Mouse (Mus musculus) Patski (cell line): ENCODE measurements at regions not wholly inside any gene's neighbourhood (a gene's known extent, or its start where the extent isn't known, plus 50 kb on each side); places are given as distances from the start of the nearest gene placed in this dataset.

Experiments used
- ATAC-seq: fragments of 100-300 bp; one replicate; pipeline ENCODE4 v1.8.0; 2021
- CTCF ChIA-PET: fragments of 350-600 bp; sonication (Branson Sonifier 250); formaldehyde crosslinking; loops from one replicate; lab custom pipeline; 2022; ENCODE audit warnings: inconsistent platforms; lab: Charles Lee
- POLR2A ChIA-PET: fragments of 350-600 bp; sonication (Branson Sonifier 250); formaldehyde crosslinking; loops from one replicate; lab custom pipeline; 2022; ENCODE audit warnings: antibody characterized with exemption, inconsistent platforms; lab: Charles Lee
- DNase-seq: peaks from one replicate; pipeline ENCODE4 v3.0.0-alpha.2; 2011; ENCODE audit warnings: low read depth, low spot score
- H3K27me3 ChIP-seq: fragments of 371-371 bp; one replicate; pipeline ENCODE4 v1.5.1; 2021
- CTCF ChIP-seq: fragments of 100-300 bp; IDR thresholded peaks from one replicate; pipeline ENCODE4 v1.5.1; 2021
- in situ Hi-C: fragments of 300-500 bp; cut with MboI; formaldehyde crosslinking; loops from 3 replicates; pipeline ENCODE4 v1.11.1; 2018; ENCODE audit warnings: low pct_unique_long_range_greater_than_20kb, mixed read lengths

- in situ Hi-C loops = no loop called here
- CTCF ChIA-PET = no interaction called here
- no peak for ATAC-seq
Observed at GRCm38 (mm10) chr8:102223097-102223496, 562.3 kb downstream of the Cdh11 start.

GRCm38 (mm10) chr8:102205633-102206032, 579.8 kb downstream of the Cdh11 start:
- ChIA-PET CTCF (no interaction called here), POLR2A (no interaction called here)
- no peak for TF ChIP-seq CTCF
- DNase-seq = no peak
- in situ Hi-C loops = no loop called here
- H3K27me3 ChIP-seq = no peaks in the 10 kb centered on the region
- ATAC-seq = no peak

More at GRCm38 (mm10) chr8:102223097-102223496, 562.3 kb downstream of the Cdh11 start:
- TF ChIP-seq CTCF = no peak
- no peak for DNase-seq
- H3K27me3 ChIP-seq = no peaks in the 10 kb centered on the region
- POLR2A ChIA-PET = no interaction called here

- H3K27me3 ChIP-seq = no peaks in the 10 kb centered on the region
- TF ChIP-seq CTCF = no peak
- ChIA-PET CTCF (no interaction called here), POLR2A (interaction anchor here (0.7 kb wide), 1 partner anchor 19 kb away, joined by 3 read pairs; no protein-coding TSS in a partner anchor)
- DNase-seq (no peak), ATAC-seq (no peak)
- in situ Hi-C loops = no loop called here
Observed at GRCm38 (mm10) chr8:102159541-102160197, 625.8 kb downstream of the Cdh11 start.

GRCm38 (mm10) chr8:102118657-102119056, 666.8 kb downstream of the Cdh11 start:
- POLR2A ChIA-PET = no interaction called here

GRCm38 (mm10) chr8:102116846-102117403, 668.5 kb downstream of the Cdh11 start:
- DNase-seq (no peak), ATAC-seq (no peak)
- H3K27me3 ChIP-seq = no peaks in the 10 kb centered on the region
- in situ Hi-C loops = no loop called here
- POLR2A ChIA-PET = no interaction called here
- TF ChIP-seq CTCF = no peak
- CTCF ChIA-PET = no interaction called here

More at GRCm38 (mm10) chr8:102118657-102119056, 666.8 kb downstream of the Cdh11 start:
- DNase-seq (no peak), ATAC-seq (no peak)
- TF ChIP-seq CTCF = no peak
- no peaks in the 10 kb centered on the region for H3K27me3 ChIP-seq
- CTCF ChIA-PET = no interaction called here
- in situ Hi-C loops = no loop called here

GRCm38 (mm10) chr8:102103773-102104172, 681.7 kb downstream of the Cdh11 start:
- ChIA-PET POLR2A (no interaction called here), CTCF (no interaction called here)
- ATAC-seq (no peak), DNase-seq (no peak)
- no peaks in the 10 kb centered on the region for H3K27me3 ChIP-seq
- in situ Hi-C loops = no loop called here
- no peak for TF ChIP-seq CTCF

GRCm38 (mm10) chr8:102096726-102097125, 688.7 kb downstream of the Cdh11 start:
- in situ Hi-C loops = no loop called here
- no peaks in the 10 kb centered on the region for H3K27me3 ChIP-seq
- ATAC-seq (no peak), DNase-seq (no peak)
- no peak for TF ChIP-seq CTCF
- ChIA-PET POLR2A (no interaction called here), CTCF (no interaction called here)

- TF ChIP-seq CTCF = no peak
- ChIA-PET POLR2A (no interaction called here), CTCF (no interaction called here)
- no peak for DNase-seq
- in situ Hi-C loops = no loop called here
- ATAC-seq = no peak
- no peaks in the 10 kb centered on the region for H3K27me3 ChIP-seq
Observed at GRCm38 (mm10) chr8:102085927-102086326, 699.5 kb downstream of the Cdh11 start.

GRCm38 (mm10) chr8:102075611-102076010, 709.8 kb downstream of the Cdh11 start:
- in situ Hi-C loops = no loop called here
- DNase-seq (no peak), ATAC-seq (no peak)
- POLR2A ChIA-PET = no interaction called here
- no peak for TF ChIP-seq CTCF
- CTCF ChIA-PET = no interaction called here
- H3K27me3 ChIP-seq = no peaks in the 10 kb centered on the region

- DNase-seq = no peak
- CTCF ChIA-PET = no interaction called here
- TF ChIP-seq CTCF = no peak
- in situ Hi-C loops = no loop called here
- H3K27me3 ChIP-seq = no peaks in the 10 kb centered on the region
- POLR2A ChIA-PET = no interaction called here
- no peak for ATAC-seq
Observed at GRCm38 (mm10) chr8:102064137-102064536, 721.3 kb downstream of the Cdh11 start.

- no peak for TF ChIP-seq CTCF
- in situ Hi-C loops = no loop called here
- H3K27me3 ChIP-seq = no peaks in the 10 kb centered on the region
- no peak for ATAC-seq
- DNase-seq = no peak
- CTCF ChIA-PET = interaction anchor here (0.6 kb wide), 1 partner anchor 576 kb away, joined by 3 read pairs; no protein-coding TSS in a partner anchor
- POLR2A ChIA-PET = no interaction called here
Observed at GRCm38 (mm10) chr8:102053429-102053828, 732.0 kb downstream of the Cdh11 start.
